Mouse (Mus musculus) heart, adult 18-20 months (tissue): ENCODE data around the gene Hcst. TPM values are rescaled to one million over a fixed set of nuclear protein-coding genes. Genes with fewer than 3 reads are reported as not detected.

Source experiments
- DNase-seq, 2 experiments: peaks; one replicate each; pipeline ENCODE4 v3.0.0; 2021 to 2022; ENCODE audit warnings: mixed read lengths in 1 of 2
- total RNA-seq, 2 experiments: library from RNA; stranded (reverse); gene quantifications; 2 replicates each; pipeline ENCODE4 v1.2.3; 2021

The Hcst gene
- total RNA-seq, 2 experiments from 2014 or later, result 0.69 to 3.3 TPM

GRCm38 (mm10) chr7:30373501-30373962 lies 46.1 kb downstream of the Hcst start:
- peak; percentile 91 to 96 for DNase-seq

Other genes starting within 250 kb of the Hcst start
- 1,000 to 10,000 TPM; 2,821 to 3,018 TPM for gene Cox7a1, start 235.7 kb downstream of the Hcst start, total RNA-seq
- gene Capns1, start 221.0 kb downstream of the Hcst start, total RNA-seq, result 100 to 1,000 TPM; 277 to 293 TPM
- 10 to 100 TPM; 51.1 to 53.7 TPM for gene Polr2i, start 187.9 kb downstream of the Hcst start, total RNA-seq
- 10 to 100 TPM; 57.8 to 68.2 TPM for gene Tbcb, start 187.6 kb downstream of the Hcst start, total RNA-seq
- gene Ovol3, start 184.1 kb downstream of the Hcst start, total RNA-seq, result not detected
- gene Thap8, start 139.8 kb downstream of the Hcst start, total RNA-seq, result not detected
- gene Wdr62, start 139.4 kb downstream of the Hcst start, total RNA-seq, result under 1 TPM; 0.57 to 0.80 TPM
- 1 to 10 TPM; 5.7 TPM for gene Clip3, start 128.1 kb downstream of the Hcst start, total RNA-seq
- gene Alkbh6, start 111.1 kb downstream of the Hcst start, total RNA-seq, result 10 to 100 TPM; 26.2 to 27.8 TPM
- gene Syne4, start 105.0 kb downstream of the Hcst start, total RNA-seq, result 1 to 10 TPM in 1 of 2 experiments, under 1 TPM in 1; 0.72 to 2.0 TPM
- gene E130208F15Rik, start 98.1 kb downstream of the Hcst start, total RNA-seq, result 1 to 10 TPM in 1 of 2 experiments, under 1 TPM in 1; 0.45 to 1.1 TPM
- gene Sdhaf1, start 96.0 kb downstream of the Hcst start, total RNA-seq, result 10 to 100 TPM; 13.3 to 13.5 TPM
- gene Lrfn3, start 57.1 kb downstream of the Hcst start, total RNA-seq, result 1 to 10 TPM; 1.4 to 1.8 TPM
- gene Tyrobp, start 6.1 kb downstream of the Hcst start, total RNA-seq, result 10 to 100 TPM; 18.9 to 22.2 TPM
- under 1 TPM; 0.35 to 0.87 TPM for gene Nfkbid, start 1.9 kb upstream of the Hcst start, total RNA-seq
- gene Aplp1, start 25.7 kb upstream of the Hcst start, total RNA-seq, result 1 to 10 TPM; 2.8 to 3.4 TPM
- gene Kirrel2, start 37.8 kb upstream of the Hcst start, total RNA-seq, result not detected
- not detected for gene Nphs1, start 38.5 kb upstream of the Hcst start, total RNA-seq
- not detected for gene Prodh2, start 73.8 kb upstream of the Hcst start, total RNA-seq
- under 1 TPM; 0.36 to 0.50 TPM for gene Arhgap33, start 115.2 kb upstream of the Hcst start, total RNA-seq
- 100 to 1,000 TPM; 845 to 870 TPM for gene Hspb6, start 132.3 kb upstream of the Hcst start, total RNA-seq
- gene Proser3, start 132.4 kb upstream of the Hcst start, total RNA-seq, result 1 to 10 TPM; 2.1 to 4.6 TPM
- gene Lin37, start 140.0 kb upstream of the Hcst start, total RNA-seq, result 10 to 100 TPM; 16.8 to 18.8 TPM
- gene U2af1l4, start 143.4 kb upstream of the Hcst start, total RNA-seq, result 10 to 100 TPM; 61.2 to 65.9 TPM
- gene Gm49396, start 143.5 kb upstream of the Hcst start, total RNA-seq, result 1 to 10 TPM in 1 of 2 experiments, under 1 TPM in 1; 0.35 to 1.1 TPM
- 10 to 100 TPM; 80.1 to 84.4 TPM for gene Psenen, start 143.8 kb upstream of the Hcst start, total RNA-seq
- under 1 TPM; 0.50 to 0.77 TPM for gene Igflr1, start 145.6 kb upstream of the Hcst start, total RNA-seq
- 10 to 100 TPM; 13.6 to 18.3 TPM for gene Kmt2b, start 168.9 kb upstream of the Hcst start, total RNA-seq
- gene Zbtb32, start 179.1 kb upstream of the Hcst start, total RNA-seq, result under 1 TPM in 1 of 2 experiments, not detected in 1; 0.21 TPM
- gene Upk1a, start 193.0 kb upstream of the Hcst start, total RNA-seq, result under 1 TPM in 1 of 2 experiments, not detected in 1; 0.26 TPM
- 1,000 to 10,000 TPM; 4,470 to 4,611 TPM for gene Cox6b1, start 206.3 kb upstream of the Hcst start, total RNA-seq
- not detected for gene Etv2, start 216.0 kb upstream of the Hcst start, total RNA-seq
- gene Rbm42, start 230.5 kb upstream of the Hcst start, total RNA-seq, result 10 to 100 TPM; 46.0 to 49.1 TPM
- gene Haus5, start 245.1 kb upstream of the Hcst start, total RNA-seq, result 1 to 10 TPM; 4.4 to 6.2 TPM